Mouse (Mus musculus): ENCODE data around the gene G0s2. TPM values are rescaled to one million over a fixed set of nuclear protein-coding genes. Genes with fewer than 3 reads are reported as not detected.

G0s2 gene
- polyA plus RNA-seq, 1 experiment from 2014 or later, result 7.6 TPM

GRCm38 (mm10) chr1:193238426-193238825 is 34.6 kb downstream of the G0s2 start:
- Histone ChIP-seq H3K4me1 (replicated peaks) (peaks cover 4% of the 10 kb centered on the region; the same call in 1 of the 2 replicates), H3K27me3 (ENCODE audit: insufficient read depth, poor library complexity, severe bottlenecking) (no peaks in the 10 kb centered on the region), H3K9me3 (no peaks in the 10 kb centered on the region), H3K4me3 (no peak overlapping the region), H3K27ac (no peak overlapping the region), H3K36me3 (no peaks in the 10 kb centered on the region)
- DNase-seq (ENCODE audit: low spot score), result no peak
- WGBS, result 55% methylated on average over 4 of the region's 4 CpGs

GRCm38 (mm10) chr1:193234930-193235329 is 38.1 kb downstream of the G0s2 start:
- Histone ChIP-seq H3K27ac (no peak overlapping the region), H3K4me1 (replicated peaks) (no peaks in the 10 kb centered on the region), H3K27me3 (ENCODE audit: insufficient read depth, poor library complexity, severe bottlenecking) (no peaks in the 10 kb centered on the region), H3K4me3 (no peak overlapping the region), H3K9me3 (no peaks in the 10 kb centered on the region), H3K36me3 (no peaks in the 10 kb centered on the region)
- 94% methylated on average over 7 of the region's 7 CpGs for WGBS
- no peak for DNase-seq (ENCODE audit: low spot score)

GRCm38 (mm10) chr1:193234130-193234645 is 38.8 kb downstream of the G0s2 start:
- no peak for DNase-seq (ENCODE audit: low spot score)

GRCm38 (mm10) chr1:193232732-193233131 is 40.3 kb downstream of the G0s2 start:
- Histone ChIP-seq H3K9me3 (no peaks in the 10 kb centered on the region), H3K27ac (no peak overlapping the region), H3K4me1 (replicated peaks) (no peaks in the 10 kb centered on the region; the same call in 1 of the 2 replicates), H3K27me3 (ENCODE audit: insufficient read depth, poor library complexity, severe bottlenecking) (no peaks in the 10 kb centered on the region), H3K36me3 (no peaks in the 10 kb centered on the region), H3K4me3 (no peak overlapping the region)
- DNase-seq (ENCODE audit: low spot score), result no peak
- 88% methylated on average over 2 of the region's 2 CpGs for WGBS

More at GRCm38 (mm10) chr1:193234130-193234645, 38.8 kb downstream of the G0s2 start:
- H3K27me3 ChIP-seq (ENCODE audit: insufficient read depth, poor library complexity, severe bottlenecking), result no peaks in the 10 kb centered on the region
- 91% methylated on average over 2 of the region's 2 CpGs for WGBS
- H3K4me3 ChIP-seq, result no peak overlapping the region
- no peak overlapping the region for H3K27ac ChIP-seq
- H3K4me1 ChIP-seq (replicated peaks), result no peaks in the 10 kb centered on the region
- no peaks in the 10 kb centered on the region for H3K36me3 ChIP-seq
- no peaks in the 10 kb centered on the region for H3K9me3 ChIP-seq

- Histone ChIP-seq H3K9me3 (no peaks in the 10 kb centered on the region), H3K4me1 (replicated peaks) (no peaks in the 10 kb centered on the region; the same call in 1 of the 2 replicates), H3K4me3 (no peak overlapping the region), H3K27ac (no peak overlapping the region), H3K36me3 (no peaks in the 10 kb centered on the region), H3K27me3 (ENCODE audit: insufficient read depth, poor library complexity, severe bottlenecking) (0 out of 2 replicates have a peak, but pooled peaks cover 4% of the 10 kb centered on the region)
- no peak for DNase-seq (ENCODE audit: low spot score)
- WGBS, result 81% methylated on average over 5 of the region's 5 CpGs
Observed at GRCm38 (mm10) chr1:193230935-193231334, 42.1 kb downstream of the G0s2 start.

GRCm38 (mm10) chr1:193230531-193230930 is 42.5 kb downstream of the G0s2 start:
- Histone ChIP-seq H3K27me3 (ENCODE audit: insufficient read depth, poor library complexity, severe bottlenecking) (0 out of 2 replicates have a peak, but pooled peaks cover 4% of the 10 kb centered on the region), H3K4me3 (no peak overlapping the region), H3K4me1 (replicated peaks) (no peaks in the 10 kb centered on the region; the same call in 1 of the 2 replicates), H3K27ac (no peak overlapping the region), H3K36me3 (no peaks in the 10 kb centered on the region), H3K9me3 (no peaks in the 10 kb centered on the region)
- DNase-seq (ENCODE audit: low spot score), result no peak
- WGBS, result 89% methylated on average over 3 of the region's 3 CpGs

GRCm38 (mm10) chr1:193229570-193229969 is 43.4 kb downstream of the G0s2 start:
- no peak overlapping the region for H3K4me3 ChIP-seq
- no peaks in the 10 kb centered on the region for H3K9me3 ChIP-seq
- 95% methylated on average over 5 of the region's 5 CpGs for WGBS
- no peaks in the 10 kb centered on the region for H3K36me3 ChIP-seq
- H3K27ac ChIP-seq, result no peak overlapping the region
- H3K4me1 ChIP-seq (replicated peaks), result no peaks in the 10 kb centered on the region; the same call in 1 of the 2 replicates
- 0 out of 2 replicates have a peak, but pooled peaks cover 4% of the 10 kb centered on the region for H3K27me3 ChIP-seq (ENCODE audit: insufficient read depth, poor library complexity, severe bottlenecking)
- DNase-seq (ENCODE audit: low spot score), result no peak

GRCm38 (mm10) chr1:193227537-193227936 is 45.5 kb downstream of the G0s2 start:
- no peaks in the 10 kb centered on the region; the same call in 1 of the 2 replicates for H3K4me1 ChIP-seq (replicated peaks)
- no peak overlapping the region for H3K4me3 ChIP-seq
- DNase-seq (ENCODE audit: low spot score), result no peak
- H3K27me3 ChIP-seq (ENCODE audit: insufficient read depth, poor library complexity, severe bottlenecking), result 0 out of 2 replicates have a peak, but pooled peaks cover 4% of the 10 kb centered on the region
- 81% methylated on average over 4 of the region's 4 CpGs for WGBS
- no peaks in the 10 kb centered on the region for H3K36me3 ChIP-seq
- no peak overlapping the region for H3K27ac ChIP-seq
- no peaks in the 10 kb centered on the region for H3K9me3 ChIP-seq

GRCm38 (mm10) chr1:193226724-193227522 is 46.1 kb downstream of the G0s2 start:
- Histone ChIP-seq H3K4me1 (replicated peaks) (no peaks in the 10 kb centered on the region; the same call in 1 of the 2 replicates), H3K36me3 (no peaks in the 10 kb centered on the region), H3K4me3 (no peak overlapping the region), H3K9me3 (no peaks in the 10 kb centered on the region), H3K27me3 (ENCODE audit: insufficient read depth, poor library complexity, severe bottlenecking) (0 out of 2 replicates have a peak, but pooled peaks cover 4% of the 10 kb centered on the region), H3K27ac (no peak overlapping the region)
- DNase-seq (ENCODE audit: low spot score), result no peak
- 64% methylated on average over 7 of the region's 7 CpGs for WGBS

GRCm38 (mm10) chr1:193226114-193226513 is 46.9 kb downstream of the G0s2 start:
- Histone ChIP-seq H3K4me3 (no peak overlapping the region), H3K36me3 (no peaks in the 10 kb centered on the region), H3K9me3 (no peaks in the 10 kb centered on the region), H3K4me1 (replicated peaks) (no peaks in the 10 kb centered on the region; the same call in 1 of the 2 replicates), H3K27me3 (ENCODE audit: insufficient read depth, poor library complexity, severe bottlenecking) (0 out of 2 replicates have a peak, but pooled peaks cover 4% of the 10 kb centered on the region), H3K27ac (no peak overlapping the region)
- WGBS, result 93% methylated on average over 4 of the region's 4 CpGs
- no peak for DNase-seq (ENCODE audit: low spot score)

- Histone ChIP-seq H3K9me3 (no peaks in the 10 kb centered on the region), H3K36me3 (no peaks in the 10 kb centered on the region), H3K27ac (no peak overlapping the region), H3K4me1 (replicated peaks) (no peaks in the 10 kb centered on the region; the same call in 1 of the 2 replicates), H3K4me3 (no peak overlapping the region), H3K27me3 (ENCODE audit: insufficient read depth, poor library complexity, severe bottlenecking) (0 out of 2 replicates have a peak, but pooled peaks cover 4% of the 10 kb centered on the region)
- no peak for DNase-seq (ENCODE audit: low spot score)
- WGBS, result 36% methylated on average over 3 of the region's 3 CpGs
Observed at GRCm38 (mm10) chr1:193225531-193225930, 47.5 kb downstream of the G0s2 start.
